In the genomic region with DNA sequence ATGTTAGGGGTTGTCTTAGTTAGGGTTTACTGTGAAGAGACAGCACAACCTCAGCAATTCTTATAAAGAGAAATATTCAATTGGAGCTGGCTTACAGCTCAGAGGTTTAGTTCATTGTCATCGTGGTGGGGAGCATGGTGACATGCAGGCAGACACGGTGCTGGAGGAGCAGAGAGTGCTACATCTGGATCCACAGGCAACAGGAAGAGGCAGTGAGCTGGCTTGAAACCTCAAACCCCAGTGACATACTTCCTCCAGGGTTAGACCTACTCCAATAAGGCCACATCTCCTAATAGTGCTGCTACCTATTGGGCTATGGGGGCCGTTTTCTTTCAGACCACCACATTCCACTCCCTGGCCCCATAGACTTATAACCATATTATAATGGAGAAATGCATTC, we compare ENCODE assay signal across 23 mouse cellular contexts. TPM values are rescaled to one million over a fixed set of nuclear protein-coding genes. Genes with fewer than 3 reads are reported as not detected.
DNase-seq lines count a peak whose midpoint lies in the region; ATAC-seq lines count a peak whose summit lies in the region.
"Had no signal": no experiment of that assay in that cellular context is flagged by ENCODE, and none has a peak within 500 bp of the region (broad histone marks: within the 10 kb centered on the region; RNA-seq: fewer than 3 reads in every experiment).

No protein-coding gene starts in this region.

- no peak overlapping the region for H3K9ac ChIP-seq in liver, embryonic 12.5 days
- H3K9ac ChIP-seq: embryonic facial prominence, embryonic 12.5 days; hindbrain, embryonic 15.5 days; limb, embryonic 15.5 days; neural tube, embryonic 12.5 days had no signal

- peaks cover 52% of the 10 kb centered on the region for H3K4me1 ChIP-seq in liver, embryonic 12.5 days
- H3K4me1 ChIP-seq: embryonic facial prominence, embryonic 12.5 days; hindbrain, embryonic 15.5 days; limb, embryonic 15.5 days; neural tube, embryonic 12.5 days had no signal

- WGBS in macrophage (ENCODE audit: missing documents): 18% methylated on average over 3 of the region's 3 CpGs
- 40% methylated on average over 3 of the region's 3 CpGs for WGBS in liver, embryonic 12.5 days (ENCODE audit: insufficient replicate concordance)

- H3K27ac ChIP-seq in macrophage: peak overlapping the region; percentile 58
- no peak overlapping the region for H3K27ac ChIP-seq in liver, embryonic 12.5 days
- H3K27ac ChIP-seq: embryonic facial prominence, embryonic 12.5 days; heart, adult 2 months; hindbrain, embryonic 15.5 days; layer of hippocampus, adult 2 months; limb, embryonic 15.5 days; neural tube, embryonic 12.5 days had no signal

- no peak overlapping the region for H3K4me2 ChIP-seq in liver, embryonic 12.5 days
- H3K4me2 ChIP-seq: embryonic facial prominence, embryonic 12.5 days; hindbrain, embryonic 15.5 days; limb, embryonic 15.5 days; neural tube, embryonic 12.5 days had no signal

- no peak overlapping the region for H3K4me3 ChIP-seq in macrophage (ENCODE audit: inconsistent target)
- no peak overlapping the region for H3K4me3 ChIP-seq in liver, embryonic 12.5 days
- H3K4me3 ChIP-seq: embryonic facial prominence, embryonic 12.5 days; heart, adult 2 months; hindbrain, embryonic 15.5 days; layer of hippocampus, adult 2 months; limb, embryonic 15.5 days; neural tube, embryonic 12.5 days had no signal

- no peaks in the 10 kb centered on the region for H3K27me3 ChIP-seq in liver, embryonic 12.5 days (replicated peaks)
- H3K27me3 ChIP-seq: embryonic facial prominence, embryonic 12.5 days; hindbrain, embryonic 15.5 days; limb, embryonic 15.5 days; neural tube, embryonic 12.5 days; Patski had no signal

- H3K79me2 ChIP-seq in macrophage (ENCODE audit: inconsistent target): peaks cover 12% of the 10 kb centered on the region; the same call in 1 of the 2 replicates

- ATAC-seq in activated CD4-positive, CD25-positive, alpha-beta regulatory T cell, adult 4 months: peak; percentile 62
- ATAC-seq in liver, embryonic 12.5 days: no peak
- ATAC-seq: forebrain, embryonic 16.5 days; Patski had no signal

- no peaks in the 10 kb centered on the region for H3K9me3 ChIP-seq in liver, embryonic 12.5 days (replicated peaks)
- H3K9me3 ChIP-seq: embryonic facial prominence, embryonic 12.5 days; hindbrain, embryonic 15.5 days; limb, embryonic 15.5 days; neural tube, embryonic 12.5 days had no signal

- peak; percentile 65 for DNase-seq in CD4-positive helper T cell, adult 2 months (ENCODE audit: low read depth, low spot score)
- peak; percentile 68 for DNase-seq in thymus, postnatal 0 days (ENCODE audit: low spot score)
- no peak for DNase-seq in layer of hippocampus, adult 9-10 months (ENCODE audit: low spot score)
- no peak for DNase-seq in embryo, embryonic 11 days
- no peak for DNase-seq in kidney, adult 8-10 months
- DNase-seq: adrenal gland, postnatal 25 days; cerebellum, adult 18-20 months; cerebellum, postnatal 36 days; heart, adult 2 months; heart, postnatal 36 days; kidney, adult 18-20 months; kidney, postnatal 10 days; lung, postnatal 10 days had no signal

- H3K36me3 ChIP-seq in macrophage (ENCODE audit: inconsistent target): no peaks in the 10 kb centered on the region
- H3K36me3 ChIP-seq in liver, embryonic 12.5 days: peaks cover 61% of the 10 kb centered on the region
- H3K36me3 ChIP-seq: hindbrain, embryonic 15.5 days had no signal

RNA-seq across cellular contexts. Expression of gene Tmem123, which starts 12.1 kb away (rescaled TPM):
- polyA plus RNA-seq in activated CD4-positive, CD25-positive, alpha-beta regulatory T cell, adult 4 months (2017; shearing (Covaris generic)): 100 to 1,000 TPM; 110 to 119 TPM
- 10 to 100 TPM in 18 of 26 experiments, 1 to 10 TPM in 8; 5.0 to 46.5 (median 13.0) TPM for total RNA-seq in macrophage (2018; cell fraction: chromatin; rRNA removed)
- total RNA-seq in macrophage (2018; cell fraction: cytosol; rRNA removed): 100 to 1,000 TPM in 2 of 26 experiments, 10 to 100 TPM in 24; 60.5 to 104 (median 78.0) TPM
- total RNA-seq in macrophage (2018; cell fraction: nucleus; rRNA removed): 10 to 100 TPM; 16.4 to 81.5 (median 49.4) TPM
- polyA plus RNA-seq in macrophage (2018): 69.1 to 94.1 TPM (median 88.5 TPM) in 3 replicates
- 114 and 125 TPM in 2 replicates for polyA plus RNA-seq in thymus, postnatal 0 days (2015; fragmentation: Nextera tagmentation; extraction: Ambion mirVana)
- polyA plus RNA-seq in liver, embryonic 12.5 days (2016; fragmentation: Nextera tagmentation; extraction: Ambion mirVana): 59.4 and 60.3 TPM in 2 replicates

Comparison
In these comparisons a context has a peak if more than half of its experiments do, and no peak if none do; other contexts are left out.
1. DNase-seq: peak in CD4-positive helper T cell, adult 2 months (single experiment) and thymus, postnatal 0 days (single experiment); none in layer of hippocampus, adult 9-10 months (single experiment), embryo, embryonic 11 days (single experiment) and kidney, adult 8-10 months (0 of 2).